Mouse (Mus musculus) B cell, adult 62 days (primary cell): ENCODE data around the gene Olfr1448. TPM values are rescaled to one million over a fixed set of nuclear protein-coding genes. Genes with fewer than 3 reads are reported as not detected.

Source experiments
- total RNA-seq: library from RNA; stranded (reverse); gene quantifications from 4 replicates; pipeline ENCODE4 v1.2.4, GENCODE M21; 2023

The Olfr1448 gene
- not detected in 4 replicates for total RNA-seq

DNA sequence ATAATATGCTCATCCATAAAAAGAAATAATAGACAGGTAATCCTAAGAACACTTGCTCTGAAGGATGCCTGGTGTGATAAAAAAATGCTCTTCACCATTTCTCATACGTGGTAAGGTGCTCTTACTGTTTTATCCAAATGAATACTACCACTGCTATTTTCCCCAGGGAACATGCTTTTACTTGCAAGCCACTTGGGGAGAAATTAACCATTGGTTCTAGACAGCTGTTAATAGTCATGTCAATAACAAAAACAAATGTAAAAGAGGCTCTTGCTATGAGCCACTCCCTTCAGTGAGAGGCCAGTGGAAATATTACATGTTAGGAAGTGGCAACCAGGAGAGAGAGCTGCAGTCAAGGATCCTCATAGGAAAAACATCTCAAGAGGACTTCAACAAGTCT is at the start of gene Olfr1448:
Gene Olfr1448 (minus strand): TSS at position 101 of the 400 bp plus-strand sequence.

DNA sequence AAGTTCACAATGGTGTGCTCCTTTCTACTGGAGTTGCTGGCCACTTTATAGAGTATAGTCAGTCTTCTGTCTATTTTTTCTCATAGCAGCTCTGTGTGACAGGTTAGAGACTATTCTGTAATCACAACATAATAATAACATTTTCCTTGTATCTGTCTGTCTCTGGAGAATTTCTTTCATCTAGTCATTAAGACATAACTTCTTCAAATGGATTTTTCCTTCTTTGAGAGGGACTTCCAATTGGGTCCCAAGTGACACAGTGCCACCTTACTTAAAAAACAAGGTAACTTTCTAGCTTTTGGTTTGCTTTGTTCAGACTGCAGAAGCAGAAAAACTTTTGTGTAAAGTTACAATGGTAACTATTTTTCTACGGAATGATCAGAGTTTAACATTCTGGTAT is 25.7 kb upstream of the Olfr1448 start, which contains the start of gene Olfr1450:
Gene Olfr1450 (plus strand): TSS at position 301 of the 400 bp plus-strand sequence.

DNA sequence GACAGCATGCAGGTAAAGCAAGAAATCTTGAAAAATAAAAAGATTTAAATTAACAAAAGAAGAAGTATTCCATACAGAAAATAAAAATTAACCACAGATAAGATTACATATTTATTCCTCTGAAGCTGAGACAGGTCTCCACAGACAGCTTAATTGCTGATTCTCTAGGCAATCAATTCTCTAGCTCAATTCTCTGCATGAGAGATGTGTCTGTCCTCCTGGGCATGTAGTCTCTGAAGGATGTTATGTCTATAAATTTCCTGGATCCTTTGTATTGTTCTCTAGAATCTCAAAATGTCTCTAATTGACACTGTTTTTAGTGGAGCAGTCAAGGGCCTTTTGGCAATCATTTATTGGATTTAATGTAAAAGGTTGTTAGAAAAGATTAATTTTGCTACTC is 6.3 kb upstream of the Olfr1448 start, which contains the start of gene Olfr1449:
Gene Olfr1449 (plus strand): TSS at position 301 of the 400 bp plus-strand sequence.

DNA sequence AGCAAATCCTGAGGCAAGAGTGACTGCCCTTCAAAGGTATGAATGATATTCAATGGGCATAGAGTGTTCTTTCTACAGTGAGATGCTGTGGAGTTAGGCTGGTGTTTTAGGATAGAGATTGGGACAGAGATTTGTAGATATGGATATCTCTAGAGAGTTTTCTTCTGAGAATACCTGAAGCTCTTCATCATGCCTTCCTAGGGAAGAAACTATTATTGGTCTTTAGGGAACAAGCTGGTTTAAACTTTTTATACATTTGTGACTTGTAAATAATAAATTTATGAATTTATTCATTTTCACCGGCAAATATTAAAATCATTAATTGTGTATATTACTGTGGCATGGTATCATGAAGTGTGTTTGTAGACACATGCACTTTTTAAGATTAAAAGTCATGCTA is 20.6 kb downstream of the Olfr1448 start, which contains the start of gene Olfr1447:
Gene Olfr1447 (minus strand): TSS at position 101 of the 400 bp plus-strand sequence.

DNA sequence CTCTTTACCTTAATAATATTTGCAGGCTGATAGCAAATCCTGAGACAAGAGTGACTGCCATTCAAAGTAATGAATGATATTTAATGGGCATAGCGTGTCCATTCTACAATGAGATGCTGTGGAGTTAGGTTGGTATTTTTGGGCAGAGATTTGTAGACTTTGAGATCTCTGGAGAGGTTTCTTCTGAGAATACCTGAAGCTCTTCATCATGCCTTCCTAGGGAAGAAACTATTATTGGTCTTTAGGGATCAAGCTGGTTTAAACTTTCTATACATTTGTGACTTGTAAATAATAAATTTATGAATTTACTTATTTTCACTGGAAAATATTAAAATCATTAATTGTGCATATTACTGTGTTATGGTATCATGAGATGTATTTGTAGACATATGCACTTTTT is 30.8 kb downstream of the Olfr1448 start, which contains the start of gene Olfr1446:
Gene Olfr1446 (minus strand): TSS at position 101 of the 400 bp plus-strand sequence.

DNA sequence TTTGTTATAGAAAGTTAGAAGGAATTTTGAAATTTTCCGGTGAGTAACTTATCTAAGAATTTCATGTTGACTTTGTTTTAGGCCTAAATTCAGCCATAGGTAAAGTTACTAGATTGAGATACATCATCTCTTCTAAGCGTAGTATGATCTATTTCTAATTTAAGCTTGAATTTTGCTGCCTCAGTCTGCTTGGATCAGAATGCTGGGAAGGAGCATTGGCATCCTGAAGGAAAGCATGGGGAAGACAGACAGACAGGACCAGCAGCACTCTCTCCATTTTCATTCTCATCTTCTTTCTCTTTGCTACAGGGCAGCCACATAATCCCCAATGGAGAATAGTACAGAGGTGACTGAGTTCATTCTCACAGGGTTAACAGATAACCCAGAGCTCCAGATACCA is 40.7 kb downstream of the Olfr1448 start, which contains the start of gene Olfr1445:
Gene Olfr1445 (plus strand): TSS at position 301 of the 400 bp plus-strand sequence.

Other genes starting within 250 kb of the Olfr1448 start
- not detected in 4 replicates for gene Olfr1443, start 246.3 kb downstream of the Olfr1448 start, total RNA-seq
- gene Keg1, start 228.6 kb downstream of the Olfr1448 start, total RNA-seq = not detected in 4 replicates
- 3.8 to 4.3 TPM (median 4.0 TPM) in 4 replicates for gene Cntf, start 158.8 kb downstream of the Olfr1448 start, total RNA-seq
- gene Zfp91, start 128.3 kb downstream of the Olfr1448 start, total RNA-seq = 87.5 to 91.2 TPM (median 89.4 TPM) in 4 replicates
- gene Lpxn, start 128.2 kb downstream of the Olfr1448 start, total RNA-seq = 67.4 to 83.0 TPM (median 75.6 TPM) in 4 replicates
- 4.7 to 8.5 TPM (median 5.0 TPM) in 4 replicates for gene Gm5244, start 77.7 kb downstream of the Olfr1448 start, total RNA-seq
- gene Olfr1444, start 67.1 kb downstream of the Olfr1448 start, total RNA-seq = 1.0 to 1.8 TPM (median 1.3 TPM) in 4 replicates
- not detected in 4 replicates for gene Olfr1445, start 40.6 kb downstream of the Olfr1448 start, total RNA-seq
- gene Olfr1446, start 30.9 kb downstream of the Olfr1448 start, total RNA-seq = not detected in 4 replicates
- gene Olfr1447, start 20.7 kb downstream of the Olfr1448 start, total RNA-seq = not detected in 4 replicates
- not detected in 4 replicates for gene Olfr1449, start 6.4 kb upstream of the Olfr1448 start, total RNA-seq
- not detected in 4 replicates for gene Olfr1450, start 25.8 kb upstream of the Olfr1448 start, total RNA-seq
- gene Olfr1451, start 70.6 kb upstream of the Olfr1448 start, total RNA-seq = not detected in 4 replicates
- gene Olfr1453, start 103.9 kb upstream of the Olfr1448 start, total RNA-seq = not detected in 4 replicates
- gene Olfr1454, start 136.2 kb upstream of the Olfr1448 start, total RNA-seq = not detected in 4 replicates
- gene Olfr1457, start 173.5 kb upstream of the Olfr1448 start, total RNA-seq = not detected in 4 replicates
- not detected in 4 replicates for gene Olfr1458, start 182.4 kb upstream of the Olfr1448 start, total RNA-seq
- gene Olfr1459, start 225.1 kb upstream of the Olfr1448 start, total RNA-seq = 0.12 to 0.24 TPM (median 0.19 TPM) in 4 replicates
- gene Olfr1461, start 238.6 kb upstream of the Olfr1448 start, total RNA-seq = not detected in 4 replicates